Mouse (Mus musculus) adrenal gland, adult 18-20 months (tissue): ENCODE measurements at regions not wholly inside any gene's neighbourhood (a gene's known extent, or its start where the extent isn't known, plus 50 kb on each side); places are given as distances from the start of the nearest gene placed in this dataset.

ENCODE experiments used
- DNase-seq, 2 experiments: peaks; one replicate each; pipeline ENCODE4 v3.0.0; 2021 to 2022; ENCODE audit warnings: low spot score in 2 of 2

DNA sequence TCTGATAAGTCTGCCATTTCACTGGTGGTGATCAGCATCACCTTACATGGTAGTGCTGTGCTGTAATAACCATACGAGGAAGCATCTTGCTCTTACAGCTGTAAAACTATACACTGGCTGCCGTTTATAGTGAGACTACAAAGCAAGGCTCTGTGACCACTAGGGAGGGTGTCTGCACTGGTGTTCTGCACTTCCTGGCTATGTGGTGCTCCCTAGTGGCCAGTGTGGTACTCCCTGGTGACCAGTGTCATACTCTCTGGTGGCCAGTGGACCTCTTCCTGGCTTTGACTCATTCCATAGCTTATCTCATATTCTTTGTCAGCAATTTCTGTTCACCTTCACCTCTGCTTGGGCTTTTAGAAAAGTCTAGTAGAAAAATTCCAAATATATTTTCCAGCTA, 114.7 kb upstream of the Lsm14a start:
- DNase-seq, result no peak

- DNase-seq, result no peak
Measured at GRCm38 (mm10) chr7:34506816-34507215, 113.7 kb upstream of the Lsm14a start.

- no peak for DNase-seq
Measured at GRCm38 (mm10) chr7:34493892-34494291, 100.8 kb upstream of the Lsm14a start.

GRCm38 (mm10) chr7:34484908-34485598, 91.9 kb upstream of the Lsm14a start:
- no peak for DNase-seq

DNA sequence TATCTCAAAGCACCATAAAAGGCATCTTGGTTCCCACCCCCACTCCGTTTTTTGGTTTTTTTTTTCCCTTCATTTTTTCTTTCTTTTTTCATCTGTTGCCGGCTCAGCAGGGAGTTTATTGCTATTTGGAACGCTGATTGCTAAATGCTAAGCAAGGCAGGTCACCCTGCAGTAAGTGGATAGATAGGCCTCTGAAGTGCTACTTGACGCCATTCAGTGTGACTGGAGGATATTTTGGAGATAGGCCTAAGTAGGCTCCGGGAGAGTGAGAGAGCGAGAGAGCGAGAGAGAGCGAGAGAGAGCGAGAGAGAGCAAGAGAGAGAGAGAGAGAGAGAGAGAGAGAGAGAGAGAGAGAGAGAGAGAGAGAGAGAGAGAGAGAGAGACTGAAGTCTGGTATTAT, 90.3 kb upstream of the Lsm14a start:
- DNase-seq, result no peak

- DNase-seq, result no peak
Measured at GRCm38 (mm10) chr7:34480771-34481170, 87.7 kb upstream of the Lsm14a start.

DNA sequence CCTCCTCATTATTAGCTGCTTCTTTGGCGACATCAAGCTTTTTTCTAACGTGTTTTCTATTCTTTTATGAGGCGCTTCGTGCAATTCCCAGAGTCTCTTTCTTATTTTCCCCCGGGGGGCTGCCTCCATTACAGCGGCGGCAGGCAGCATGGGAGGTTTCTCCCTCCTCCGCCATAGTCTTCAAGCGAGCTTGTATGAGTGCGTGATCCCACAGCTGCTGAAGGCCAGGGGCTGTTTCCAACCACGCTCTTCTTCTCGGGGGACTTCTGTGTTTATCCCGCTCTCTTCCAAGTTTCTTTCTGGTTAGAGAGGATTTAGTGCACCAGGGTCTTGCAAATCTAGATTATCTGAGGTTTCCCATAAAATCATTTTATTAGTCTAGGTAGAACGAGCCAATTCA, 77.9 kb upstream of the Lsm14a start:
- no peak for DNase-seq

GRCm38 (mm10) chr7:34462069-34462468, 69.0 kb upstream of the Lsm14a start:
- DNase-seq, result peak; percentile 40 to 53

DNA sequence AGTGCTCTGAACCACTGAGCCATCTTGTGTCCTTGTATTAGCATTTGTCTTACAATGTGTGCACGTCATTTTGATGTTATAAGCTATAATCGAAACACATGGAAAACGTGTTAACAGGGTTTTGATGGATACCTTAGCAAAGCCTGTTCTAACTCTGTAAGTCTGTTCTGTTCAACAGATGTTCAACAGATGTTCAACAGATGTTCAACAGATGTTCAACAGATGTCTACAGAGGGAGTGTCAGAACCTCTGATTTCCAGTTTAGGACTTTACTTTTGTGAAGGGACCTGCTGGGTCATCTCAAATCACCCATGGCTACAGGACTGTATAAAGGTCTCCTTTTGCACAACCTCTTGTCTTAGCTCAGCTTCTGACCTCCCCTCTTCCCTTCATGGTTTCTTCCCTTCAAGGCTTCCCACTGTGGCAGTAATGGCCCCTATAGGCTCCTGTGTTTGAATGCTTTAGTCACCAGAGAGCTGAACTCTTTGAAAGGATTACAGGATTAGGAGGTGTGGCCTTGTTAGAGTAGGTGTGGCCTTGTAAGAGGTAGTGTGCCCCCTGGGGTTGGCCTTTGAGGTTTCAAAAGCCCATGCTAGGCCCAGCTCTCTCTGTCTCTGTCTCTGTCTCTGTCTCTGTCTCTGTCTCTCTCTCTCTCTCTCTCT, 66.8 kb upstream of the Lsm14a start:
- DNase-seq, result no peak

DNA sequence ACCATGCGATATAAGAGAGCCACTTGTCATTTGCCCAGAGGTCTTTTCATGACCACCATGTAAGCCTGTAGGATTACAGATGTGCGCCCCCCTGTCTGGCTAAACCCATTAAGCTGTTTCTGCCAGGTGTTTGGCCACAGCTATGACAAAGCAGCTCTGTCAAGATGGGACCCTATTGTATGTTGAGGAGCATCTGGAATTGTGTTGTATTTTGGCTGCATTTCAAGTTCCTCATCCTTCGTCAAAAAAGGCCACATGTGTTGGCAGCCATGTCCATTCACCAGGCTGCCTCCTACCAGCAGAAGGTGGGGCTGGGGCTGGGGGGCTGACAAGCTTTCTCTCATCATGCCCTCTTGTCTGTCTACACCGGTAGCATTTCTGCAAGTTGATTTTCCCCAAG, 65.7 kb upstream of the Lsm14a start:
- no peak for DNase-seq

GRCm38 (mm10) chr7:34448364-34448763, 55.2 kb upstream of the Lsm14a start:
- no peak for DNase-seq

DNA sequence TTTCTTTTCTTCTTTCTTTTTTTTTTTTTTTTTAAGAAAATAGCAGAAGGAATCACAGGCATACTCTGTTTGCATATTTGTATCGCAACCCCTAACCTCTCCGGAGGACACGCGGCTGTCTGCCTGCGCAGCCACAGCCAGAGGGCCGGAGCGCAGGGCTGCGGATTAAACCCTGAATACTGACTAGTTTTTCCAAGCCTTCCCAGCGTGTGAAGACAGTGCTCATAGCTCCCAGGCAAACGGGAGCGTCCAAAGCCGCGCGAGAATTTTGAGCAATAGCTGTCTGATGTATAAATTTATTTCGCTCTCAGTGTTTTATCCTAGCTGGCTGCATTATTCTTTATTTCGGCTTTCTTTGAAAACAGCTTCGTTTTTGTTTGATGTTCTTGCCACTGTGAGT, 51.1 kb upstream of the Lsm14a start:
- DNase-seq, result no peak
